Mouse (Mus musculus) MEL (cell line): ENCODE measurements around the gene Arpc3. TPM values are rescaled to one million over a fixed set of nuclear protein-coding genes. Genes with fewer than 3 reads are reported as not detected.

Source experiments
- DNase-seq: peaks from one replicate; pipeline ENCODE4 v3.0.0; 2011; ENCODE audit warnings: low read depth, low spot score
- H3K27ac ChIP-seq: 2 replicates; pipeline ENCODE4 v1.5.1; 2012; ENCODE audit warnings: low read depth, mild to moderate bottlenecking, control low read depth, low read length, moderate library complexity; ENCODE audit not compliant: control insufficient read depth
- H3K27me3 ChIP-seq, 2 experiments: fragments of 150-350 bp in 1 of 2; sonication (generic) in 1 of 2; 2 replicates each; pipeline ENCODE4 v1.6.1; 2012; ENCODE audit warnings: low read length in 2 of 2, mild to moderate bottlenecking in 2 of 2, improper control_type of control experiment in 1 of 2, moderate library complexity in 1 of 2; ENCODE audit not compliant: insufficient read depth in 2 of 2, control insufficient read depth in 1 of 2
- H3K36me3 ChIP-seq, 2 experiments: 2 replicates each; pipeline ENCODE4 v1.6.1; 2012 to 2014; ENCODE audit warnings: low read length in 2 of 2, improper control_type of control experiment in 1 of 2, inconsistent platforms in 1 of 2, mild to moderate bottlenecking in 1 of 2; ENCODE audit not compliant: insufficient read depth in 2 of 2, control insufficient read depth in 1 of 2
- H3K4me1 ChIP-seq, 2 experiments: fragments of 150-350 bp in 1 of 2; sonication (generic) in 1 of 2; 2 replicates each; pipeline ENCODE4 v1.6.1; 2012; ENCODE audit warnings: low read length in 2 of 2, improper control_type of control experiment in 1 of 2, mild to moderate bottlenecking in 1 of 2; ENCODE audit not compliant: insufficient read depth in 2 of 2, control insufficient read depth in 1 of 2
- H3K4me3 ChIP-seq, 2 experiments: fragments of 150-350 bp in 1 of 2; sonication (generic) in 1 of 2; 2 replicates each; pipeline ENCODE4 v1.5.1; 2012; ENCODE audit warnings: low read depth in 2 of 2, low read length in 2 of 2, mild to moderate bottlenecking in 2 of 2, moderate library complexity in 2 of 2, control low read depth in 1 of 2, improper control_type of control experiment in 1 of 2; ENCODE audit not compliant: control insufficient read depth in 1 of 2, insufficient read depth in 1 of 2
- H3K79me2 ChIP-seq: 2 replicates; pipeline ENCODE4 v1.6.1; 2012; ENCODE audit warnings: mild to moderate bottlenecking, low read length, moderate library complexity; ENCODE audit not compliant: control insufficient read depth, poor library complexity, insufficient read depth
- H3K9ac ChIP-seq: 2 replicates; pipeline ENCODE4 v1.6.1; 2012; ENCODE audit warnings: low read depth, mild to moderate bottlenecking, control low read depth, low read length, moderate library complexity; ENCODE audit not compliant: control insufficient read depth, poor library complexity, severe bottlenecking
- H3K9me3 ChIP-seq: fragments of 150-350 bp; sonication (generic); replicated peaks from 2 replicates; pipeline ENCODE4 v1.6.1; 2012; ENCODE audit warnings: mild to moderate bottlenecking, low read length, improper control_type of control experiment, moderate library complexity; ENCODE audit not compliant: insufficient read depth
- BHLHE40 ChIP-seq: IDR thresholded peaks from 2 replicates; pipeline ENCODE4 v1.6.1; 2012; ENCODE audit warnings: low read depth, mild to moderate bottlenecking, inconsistent platforms, low read length, improper control_type of control experiment, borderline replicate concordance
- CHD2 ChIP-seq: IDR thresholded peaks from 2 replicates; pipeline ENCODE4 v1.6.1; 2011; ENCODE audit warnings: low read length, improper control_type of control experiment
- CTCF ChIP-seq, 3 experiments: IDR thresholded peaks in 2 of 3; conservative IDR thresholded peaks in 1 of 3; 2 replicates each; pipeline ENCODE4 v1.5.1; 2011 to 2012; ENCODE audit warnings: low read length in 3 of 3, low read depth in 2 of 3, mild to moderate bottlenecking in 2 of 3, improper control_type of control experiment in 1 of 3, inconsistent platforms in 1 of 3, mixed read lengths in 1 of 3, moderate library complexity in 1 of 3; ENCODE audit not compliant: control insufficient read depth in 1 of 3, insufficient read depth in 1 of 3, poor library complexity in 1 of 3, severe bottlenecking in 1 of 3
- ELF1 ChIP-seq: IDR thresholded peaks from 2 replicates; pipeline ENCODE4 v1.6.1; 2014; ENCODE audit warnings: low read depth, mild to moderate bottlenecking, inconsistent platforms, low read length, improper control_type of control experiment, moderate library complexity
- EP300 ChIP-seq, 2 experiments: IDR thresholded peaks; 2 replicates each; pipeline ENCODE4 v1.6.1; 2011; ENCODE audit warnings: improper control_type of control experiment in 2 of 2, low read length in 2 of 2, low read depth in 1 of 2, mild to moderate bottlenecking in 1 of 2
- ETS1 ChIP-seq: IDR thresholded peaks from 2 replicates; pipeline ENCODE4 v1.6.1; 2012; ENCODE audit warnings: low read depth, mild to moderate bottlenecking, inconsistent platforms, low read length, improper control_type of control experiment, moderate library complexity
- GABPA ChIP-seq: IDR thresholded peaks from 2 replicates; pipeline ENCODE4 v1.6.1; 2012; ENCODE audit warnings: low read depth, mild to moderate bottlenecking, inconsistent platforms, low read length, improper control_type of control experiment, moderate library complexity
- HCFC1 ChIP-seq: IDR thresholded peaks from 2 replicates; pipeline ENCODE4 v1.6.1; 2012; ENCODE audit warnings: low read depth, mild to moderate bottlenecking, inconsistent platforms, low read length, improper control_type of control experiment, moderate library complexity
- KAT2A ChIP-seq: conservative IDR thresholded peaks from 2 replicates; pipeline ENCODE4 v1.6.1; 2012; ENCODE audit warnings: low read depth, low read length, improper control_type of control experiment, inconsistent platforms
- MAFK ChIP-seq: IDR thresholded peaks from 2 replicates; pipeline ENCODE4 v1.6.1; 2011; ENCODE audit warnings: low read depth, mild to moderate bottlenecking, low read length, improper control_type of control experiment, borderline replicate concordance
- MAX ChIP-seq: IDR thresholded peaks from 2 replicates; pipeline ENCODE4 v1.6.1; 2011; ENCODE audit warnings: low read length, improper control_type of control experiment
- MAZ ChIP-seq: IDR thresholded peaks from 2 replicates; pipeline ENCODE4 v1.6.1; 2012; ENCODE audit warnings: low read depth, mild to moderate bottlenecking, inconsistent platforms, low read length, improper control_type of control experiment
- MEF2A ChIP-seq: IDR thresholded peaks from 2 replicates; pipeline ENCODE4 v1.6.1; 2014; ENCODE audit warnings: low read depth, mild to moderate bottlenecking, inconsistent platforms, low read length, improper control_type of control experiment; ENCODE audit not compliant: poor library complexity, insufficient replicate concordance, severe bottlenecking; ENCODE audit errors: extremely low read depth
- MXI1 ChIP-seq: IDR thresholded peaks from 2 replicates; pipeline ENCODE4 v1.6.1; 2011; ENCODE audit warnings: mild to moderate bottlenecking, low read depth, low read length, improper control_type of control experiment
- MYC ChIP-seq: IDR thresholded peaks from 2 replicates; pipeline ENCODE4 v1.6.1; 2011; ENCODE audit warnings: low read depth, mild to moderate bottlenecking, low read length, improper control_type of control experiment, moderate library complexity
- NELFE ChIP-seq: IDR thresholded peaks from 2 replicates; pipeline ENCODE4 v1.6.1; 2011; ENCODE audit warnings: low read depth, low read length, improper control_type of control experiment
- NRF1 ChIP-seq: IDR thresholded peaks from 2 replicates; pipeline ENCODE4 v1.6.1; 2014; ENCODE audit warnings: low read depth, mild to moderate bottlenecking, inconsistent platforms, low read length, improper control_type of control experiment, moderate library complexity; ENCODE audit not compliant: poor library complexity, insufficient read depth, severe bottlenecking
- POLR2A ChIP-seq, 2 experiments: IDR thresholded peaks; 2 replicates each; pipeline ENCODE4 v1.6.1; 2011 to 2012; ENCODE audit warnings: low read length in 2 of 2, mild to moderate bottlenecking in 2 of 2, control low read depth in 1 of 2, improper control_type of control experiment in 1 of 2, low read depth in 1 of 2, moderate library complexity in 1 of 2; ENCODE audit not compliant: control insufficient read depth in 1 of 2, insufficient read depth in 1 of 2, poor library complexity in 1 of 2
- POLR2AphosphoS2 ChIP-seq: IDR thresholded peaks from 2 replicates; pipeline ENCODE4 v1.6.1; 2011; ENCODE audit warnings: low read length, improper control_type of control experiment
- POLR2AphosphoS5 ChIP-seq: IDR thresholded peaks from 2 replicates; pipeline ENCODE4 v1.6.1; 2012; ENCODE audit warnings: low read depth, borderline replicate concordance, mild to moderate bottlenecking, inconsistent platforms, low read length, moderate library complexity, mixed read lengths
- RAD21 ChIP-seq: IDR thresholded peaks from 2 replicates; pipeline ENCODE4 v1.6.1; 2011; ENCODE audit warnings: mild to moderate bottlenecking, low read depth, low read length, improper control_type of control experiment
- RCOR1 ChIP-seq: IDR thresholded peaks from 2 replicates; pipeline ENCODE4 v1.6.1; 2012; ENCODE audit warnings: low read depth, mild to moderate bottlenecking, inconsistent platforms, low read length, improper control_type of control experiment
- SIN3A ChIP-seq: IDR thresholded peaks from 2 replicates; pipeline ENCODE4 v1.6.1; 2012; ENCODE audit warnings: low read length, improper control_type of control experiment, inconsistent platforms
- SMC3 ChIP-seq: IDR thresholded peaks from 2 replicates; pipeline ENCODE4 v1.6.1; 2011; ENCODE audit warnings: low read depth, low read length, improper control_type of control experiment
- TAL1 ChIP-seq: IDR thresholded peaks from 2 replicates; pipeline ENCODE4 v1.6.1; 2012; ENCODE audit warnings: mild to moderate bottlenecking, inconsistent platforms, low read length, moderate library complexity, mixed read lengths
- TBP ChIP-seq: IDR thresholded peaks from 2 replicates; pipeline ENCODE4 v1.8.0; 2011; ENCODE audit warnings: low read depth, low read length, improper control_type of control experiment
- TCF12 ChIP-seq: IDR thresholded peaks from 2 replicates; pipeline ENCODE4 v1.6.1; 2014; ENCODE audit warnings: low read depth, mild to moderate bottlenecking, inconsistent platforms, low read length, improper control_type of control experiment, moderate library complexity
- USF1 ChIP-seq: IDR thresholded peaks from 2 replicates; pipeline ENCODE4 v1.6.1; 2014; ENCODE audit warnings: low read depth, mild to moderate bottlenecking, inconsistent platforms, low read length, improper control_type of control experiment, moderate library complexity
- ZC3H11A ChIP-seq: IDR thresholded peaks from 2 replicates; pipeline ENCODE4 v1.6.1; 2012; ENCODE audit warnings: low read depth, mild to moderate bottlenecking, inconsistent platforms, low read length, improper control_type of control experiment
- ZMIZ1 ChIP-seq: IDR thresholded peaks from 2 replicates; pipeline ENCODE4 v1.6.1; 2012; ENCODE audit warnings: low read depth, mild to moderate bottlenecking, inconsistent platforms, low read length, improper control_type of control experiment, moderate library complexity
- ZNF384 ChIP-seq: IDR thresholded peaks from 2 replicates; pipeline ENCODE4 v1.6.1; 2012; ENCODE audit warnings: low read depth, mild to moderate bottlenecking, inconsistent platforms, low read length, improper control_type of control experiment
- polyA plus RNA-seq, 2 experiments: library from polyadenylated mRNA; stranded (reverse) in 1 of 2; unstranded in 1 of 2; fragments of >175 nt in 1 of 2; fragments of >200 nt in 1 of 2; gene quantifications; 2 replicates each; pipeline versions ENCODE4 v1.2.1 to v1.2.4; 2012; ENCODE audit warnings: low replicate concordance in 2 of 2, low read depth in 1 of 2; ENCODE audit not compliant: insufficient read length in 2 of 2, insufficient read depth in 1 of 2, missing spikeins in 1 of 2
- total RNA-seq: library from RNA; depleted of rRNA; stranded (reverse); fragments of 300-350 nt; gene quantifications from 2 replicates; pipeline ENCODE4 v1.2.3, GENCODE M21; 2012; rRNA removed

Arpc3 gene
- 406 and 433 TPM in 2 replicates for total RNA-seq
- 1,000 to 10,000 TPM in 1 of 2 experiments, 100 to 1,000 TPM in 1; 365 to 1,109 TPM for polyA plus RNA-seq

GRCm38 (mm10) chr5:122391786-122392180 is at the start of gene Arpc3:
Gene Arpc3, plus strand, starts transcription at chr5:122391878.
- peak; percentile 95 for DNase-seq
- Histone ChIP-seq H3K4me3 (peak within 1 kb of the TSS; percentile 80 to 94), H3K27ac (peak within 1 kb of the TSS; percentile 74), H3K4me1 (peaks cover 0 to 11% of the 10 kb centered on the region in 2 experiments; a peak in 2 of 4 replicates), H3K27me3 (no peaks in the 10 kb centered on the region), H3K9me3 (no peaks in the 10 kb centered on the region), H3K9ac (peak within 1 kb of the TSS; percentile 89), H3K79me2 (peaks cover 31% of the 10 kb centered on the region), H3K36me3 (peaks cover 3 to 7% of the 10 kb centered on the region in 2 experiments)
- TF ChIP-seq MEF2A (no peak), MAFK (no peak), CHD2 (no peak), ZNF384 (no peak), USF1 (0 out of 2 replicates have a peak, but pooled peaks have one; percentile 15), SMC3 (peak; percentile 75), POLR2A (IDR thresholded peaks at IDR 0.05; ENCODE audit: control insufficient read depth in 1 of 2, insufficient read depth in 1 of 2, low read depth in 1 of 2, low read length in 2 of 2, poor library complexity in 1 of 2) (peak; percentile 27 to 80; a peak in 3 of 4 replicates), RAD21 (peak; percentile 43), BHLHE40 (peak; percentile 71), ELF1 (peak; percentile 93), ZC3H11A (peak; percentile 45; the same call in 1 of the 2 replicates), CTCF (IDR thresholded peaks at IDR 0.05 in 2 of 3, conservative IDR thresholded peaks at IDR 0.05 in 1 of 3; ENCODE audit: control insufficient read depth in 1 of 3, insufficient read depth in 1 of 3, low read depth in 2 of 3, low read length in 3 of 3, poor library complexity in 1 of 3, severe bottlenecking in 1 of 3) (peak; percentile 76 to 94 (median 90)), MAX (peak; percentile 98), KAT2A (no peak; the same call in 1 of the 2 replicates), MYC (peak; percentile 95), NELFE (peak; percentile 88), TBP (peak; percentile 77), MXI1 (peak; percentile 69), NRF1 (0 out of 2 replicates have a peak, but pooled peaks have one; percentile 28), RCOR1 (0 out of 2 replicates have a peak, but pooled peaks have one; percentile 37), POLR2AphosphoS2 (peak; percentile 30; the same call in 1 of the 2 replicates), ZMIZ1 (peak; percentile 84), EP300 (IDR thresholded peaks at IDR 0.05; ENCODE audit: low read depth in 1 of 2, low read length in 2 of 2) (no peak), TAL1 (no peak), SIN3A (peak; percentile 89), TCF12 (peak; percentile 64; the same call in 1 of the 2 replicates), ETS1 (peak; percentile 64; the same call in 1 of the 2 replicates), HCFC1 (peak; percentile 87), GABPA (no peak), MAZ (no peak; the same call in 1 of the 2 replicates), POLR2AphosphoS5 (no peak)
